Mouse (Mus musculus): ENCODE measurements around the gene Sh2b2.

The Sh2b2 gene

DNA sequence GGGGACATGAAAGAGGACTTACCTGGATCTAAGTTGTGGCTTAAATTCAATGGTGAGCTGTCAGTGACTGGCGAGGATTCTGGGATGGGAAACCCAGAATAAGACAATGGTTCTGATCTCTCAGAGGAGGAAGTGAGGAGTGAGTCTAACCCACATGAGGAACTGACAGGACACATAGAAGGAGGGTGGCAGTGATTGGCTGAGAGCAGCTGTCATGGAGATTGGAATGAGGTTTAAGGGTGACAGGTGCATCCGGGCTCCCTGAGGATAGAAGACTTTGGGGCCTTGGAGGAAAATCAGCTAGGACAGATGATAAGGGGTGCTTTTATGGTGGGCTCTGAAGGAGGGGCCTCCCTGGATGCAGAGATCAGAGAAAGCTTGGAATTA lies at the start of gene Sh2b2:
TSS of gene Sh2b2 (minus strand) at position 105 of the 387 bp plus-strand sequence.
- no peak for DNase-seq (ENCODE audit: extremely low spot score)

DNA sequence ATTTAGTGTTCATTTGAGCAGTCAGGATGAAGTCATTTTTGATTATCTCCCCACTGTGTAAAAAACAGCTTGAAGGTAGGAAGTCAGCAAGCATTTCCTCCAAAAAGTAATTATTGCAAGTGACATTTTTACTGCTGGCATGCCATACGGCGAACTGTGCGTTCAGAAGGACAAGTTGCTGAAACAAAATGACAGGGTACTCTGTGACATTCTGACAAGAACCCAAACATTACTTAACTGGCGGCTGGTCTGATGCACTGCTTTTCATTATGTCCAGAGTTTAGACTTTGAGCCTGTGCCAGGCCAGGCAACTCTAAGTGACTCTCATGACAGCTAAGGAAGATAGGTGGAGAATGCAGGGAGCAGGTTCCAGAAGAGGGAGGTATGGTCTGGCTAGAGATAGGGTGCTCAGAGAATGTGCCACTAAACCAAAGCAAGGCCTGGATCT lies 46.6 kb upstream of the Sh2b2 start:
- no peak for DNase-seq (ENCODE audit: extremely low spot score)

DNA sequence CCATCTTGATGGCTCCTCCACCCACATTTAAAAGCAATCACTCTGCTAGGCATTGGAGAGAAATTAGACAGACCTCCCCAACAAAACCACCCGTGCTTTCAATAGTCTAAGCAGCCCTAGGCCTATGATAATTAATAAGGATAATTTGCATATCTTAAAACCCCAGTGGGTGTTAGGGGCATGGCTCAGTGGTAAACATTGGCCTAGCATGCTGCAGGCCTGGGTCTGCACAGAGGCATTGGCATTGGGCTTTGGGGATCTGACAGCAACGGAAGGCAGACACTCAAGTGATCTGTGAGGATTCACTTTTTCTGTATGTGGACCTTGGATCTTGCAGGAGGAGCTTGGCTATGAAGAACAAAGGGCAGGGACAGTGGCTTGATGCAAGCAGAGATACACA lies 46.0 kb upstream of the Sh2b2 start:
- DNase-seq (ENCODE audit: extremely low spot score), result no peak

DNA sequence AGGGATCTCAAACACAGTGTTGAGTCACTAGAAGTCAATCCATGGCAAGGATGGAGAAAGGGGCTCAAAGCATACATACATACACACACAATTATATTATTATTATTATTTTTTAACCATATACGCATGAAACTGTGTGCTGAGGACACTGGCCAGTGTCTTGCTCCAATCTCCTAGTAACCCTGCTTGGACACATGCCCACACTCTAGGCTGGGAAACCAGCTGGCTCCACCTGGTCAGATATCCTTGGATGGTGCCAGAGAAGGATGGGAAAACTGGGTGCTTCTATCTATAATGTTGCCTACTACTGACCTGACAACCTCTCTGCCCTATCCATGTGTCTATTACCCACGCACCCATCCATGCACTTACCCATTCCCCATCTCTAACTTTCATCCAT lies 45.2 kb upstream of the Sh2b2 start:
- no peak for DNase-seq (ENCODE audit: extremely low spot score)

DNA sequence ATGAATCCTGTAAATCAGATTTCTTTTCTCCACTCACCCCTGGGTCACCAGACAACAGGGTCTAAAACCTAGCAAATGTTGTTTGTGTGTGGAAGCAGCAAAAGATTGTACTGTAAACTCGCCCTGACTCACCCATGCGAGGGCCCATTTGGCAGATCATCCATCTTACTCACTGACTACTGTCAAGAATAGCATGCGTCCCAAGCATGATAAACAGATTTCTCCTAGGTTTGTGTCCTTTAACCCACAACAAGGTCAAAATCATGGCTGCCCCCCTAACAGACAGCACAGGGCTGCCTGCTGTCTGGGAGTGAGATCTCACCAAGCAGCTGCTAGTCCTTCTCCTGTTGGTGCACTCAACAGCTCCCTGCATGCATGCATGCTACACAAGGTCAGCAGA lies 43.4 kb upstream of the Sh2b2 start:
- DNase-seq (ENCODE audit: extremely low spot score), result no peak

DNA sequence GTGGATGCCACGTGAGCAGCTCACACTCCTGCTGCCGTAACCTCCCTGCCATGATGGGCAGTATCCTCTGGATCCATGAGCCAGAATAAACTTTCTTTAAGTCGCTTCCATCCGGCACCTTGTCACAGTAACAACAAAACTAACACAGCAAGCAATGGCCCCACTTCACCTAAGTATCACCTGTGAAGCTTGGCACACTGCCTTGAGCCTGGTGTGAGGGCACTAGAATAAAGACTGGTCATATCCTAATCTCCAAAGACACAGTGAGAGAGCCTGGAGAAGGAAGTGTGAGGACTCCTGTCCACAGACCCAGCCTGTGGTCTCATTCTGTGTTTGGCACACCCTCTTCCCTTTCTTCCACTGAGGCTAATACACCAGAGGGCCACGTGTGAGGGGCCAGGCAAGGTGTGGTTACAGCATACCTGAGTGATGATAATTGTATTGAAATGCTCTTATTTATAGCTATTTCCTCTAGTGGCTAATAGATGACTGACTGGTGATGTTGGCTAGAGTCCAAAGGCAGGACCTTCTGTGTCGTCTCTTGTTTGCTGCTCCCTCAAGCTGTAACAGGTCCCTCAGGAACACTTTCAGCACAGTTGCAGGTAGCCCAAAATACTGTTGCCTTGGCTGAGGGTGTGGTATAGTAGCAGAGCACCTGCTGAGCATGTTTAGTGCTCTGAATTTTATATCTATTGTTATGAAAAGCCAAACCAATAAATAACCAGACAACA lies 42.2 kb upstream of the Sh2b2 start:
- DNase-seq (ENCODE audit: extremely low spot score), result no peak

DNA sequence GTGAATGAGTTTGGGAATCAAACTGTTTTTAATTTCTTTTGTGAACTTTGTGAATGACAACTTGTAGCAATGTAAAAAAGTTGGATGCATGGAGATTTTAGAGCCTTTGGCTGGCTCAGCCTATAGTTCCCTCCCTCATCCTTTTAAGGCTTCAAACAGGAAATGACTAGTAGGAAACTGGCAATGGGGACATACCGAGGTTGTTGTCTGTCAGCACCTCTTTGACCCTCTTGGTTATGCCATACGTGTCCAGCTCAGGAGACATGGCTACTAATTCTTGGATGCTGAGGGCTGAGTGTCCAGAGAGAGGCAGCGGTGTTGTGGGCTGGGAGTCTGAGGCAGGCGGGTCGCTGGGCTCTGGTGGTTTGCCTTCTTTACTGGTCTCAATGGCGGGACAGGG lies 40.2 kb upstream of the Sh2b2 start:
- no peak for DNase-seq (ENCODE audit: extremely low spot score)

DNA sequence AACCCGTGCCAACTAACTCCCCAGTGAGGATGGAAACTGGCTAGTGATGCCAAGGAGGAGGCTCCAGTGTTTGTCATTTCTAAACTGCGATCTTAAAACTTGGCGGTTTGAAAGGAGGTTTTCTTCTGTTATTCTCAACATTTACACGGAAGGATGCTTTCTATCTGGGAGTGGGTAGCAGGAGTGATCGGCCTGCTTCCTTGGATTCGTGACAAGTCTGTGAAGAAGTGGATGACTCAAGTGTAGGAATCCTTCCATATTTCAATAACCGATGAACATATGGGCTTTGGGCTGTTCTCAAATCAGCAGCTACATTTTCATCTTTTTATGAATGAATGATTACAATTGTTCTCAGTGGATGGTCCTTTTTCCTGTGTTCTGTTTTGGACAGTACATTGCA lies 38.8 kb upstream of the Sh2b2 start:
- DNase-seq (ENCODE audit: extremely low spot score), result no peak

DNA sequence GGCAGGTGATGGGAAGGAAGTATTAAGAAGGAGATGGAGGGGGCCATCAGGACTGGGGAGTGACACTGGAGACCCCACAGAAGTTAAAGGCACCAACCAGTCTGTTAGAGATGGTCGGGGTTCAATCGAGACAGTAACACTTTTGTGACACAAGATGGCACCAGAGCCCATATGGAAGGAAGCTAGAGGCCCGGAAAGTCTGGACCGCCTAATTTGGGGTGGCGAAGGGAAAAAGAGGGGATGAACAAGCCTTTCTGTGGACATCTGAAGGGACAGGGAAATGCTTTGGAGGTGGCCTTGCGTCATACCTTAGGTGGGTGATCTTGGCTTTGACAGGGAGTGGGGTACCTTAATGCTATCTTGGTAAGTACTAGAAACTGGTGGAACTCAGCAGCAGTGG lies 35.0 kb upstream of the Sh2b2 start:
- DNase-seq (ENCODE audit: extremely low spot score), result peak; percentile 17

DNA sequence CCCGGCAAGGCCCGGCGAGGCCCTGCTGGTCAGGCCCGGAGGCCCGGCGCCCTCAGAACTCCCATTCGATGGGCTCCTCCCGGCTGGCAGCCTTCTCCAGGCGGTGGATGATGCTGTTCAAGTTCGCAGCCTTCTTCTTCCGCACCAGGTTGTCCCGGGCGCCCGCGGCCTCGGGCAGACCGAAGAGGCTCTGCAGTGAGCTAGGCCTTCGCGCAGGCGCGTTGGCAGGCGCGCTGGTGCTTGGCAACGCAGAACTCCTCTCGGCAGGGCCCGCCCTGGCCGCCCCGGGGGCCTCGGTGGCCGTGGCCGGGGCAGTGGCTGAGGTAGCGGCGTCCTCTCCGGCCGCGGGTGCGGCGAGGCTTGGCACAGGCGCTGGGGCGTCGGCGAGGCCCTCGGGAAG lies 28.4 kb upstream of the Sh2b2 start:
- DNase-seq (ENCODE audit: extremely low spot score), result no peak

DNA sequence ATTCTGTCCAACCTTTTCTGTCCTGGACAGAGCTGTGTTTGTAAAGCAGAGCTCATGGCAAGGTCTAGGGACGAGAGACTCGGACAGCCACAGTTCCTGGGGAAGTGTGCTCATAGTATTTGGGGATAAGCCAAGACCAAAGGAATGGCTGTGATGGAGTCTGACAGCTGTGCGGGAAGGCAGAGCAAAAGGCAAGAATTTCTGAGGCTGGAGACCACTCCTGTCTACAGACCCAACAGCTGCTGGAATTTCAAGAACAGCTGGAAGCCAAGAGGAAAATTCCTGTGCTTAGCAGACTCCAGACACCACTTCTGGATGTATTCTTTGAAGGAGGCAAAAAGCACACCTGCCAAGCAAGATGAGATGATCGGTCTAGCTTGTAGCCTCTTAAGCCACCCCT lies 23.6 kb upstream of the Sh2b2 start:
- no peak for DNase-seq (ENCODE audit: extremely low spot score)

DNA sequence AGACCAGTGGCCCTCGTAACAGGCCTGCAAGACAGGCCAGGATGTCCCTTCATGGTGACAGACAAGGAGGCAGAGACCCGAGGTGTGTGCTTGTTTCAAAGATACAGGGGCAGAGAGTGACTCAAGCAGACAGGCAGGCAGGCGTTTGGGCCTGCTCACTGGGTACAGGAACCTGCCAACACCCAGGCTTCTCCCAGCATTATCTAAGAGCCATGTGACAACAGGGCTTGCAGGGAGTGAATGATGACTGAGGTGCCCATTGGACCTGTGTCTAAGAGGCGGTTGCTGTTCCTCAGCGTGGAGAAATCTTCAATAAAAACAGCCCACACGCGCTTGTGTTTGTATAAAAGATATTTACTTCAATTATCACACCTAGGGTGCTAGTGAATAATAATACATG lies 19.7 kb upstream of the Sh2b2 start:
- no peak for DNase-seq (ENCODE audit: extremely low spot score)

DNA sequence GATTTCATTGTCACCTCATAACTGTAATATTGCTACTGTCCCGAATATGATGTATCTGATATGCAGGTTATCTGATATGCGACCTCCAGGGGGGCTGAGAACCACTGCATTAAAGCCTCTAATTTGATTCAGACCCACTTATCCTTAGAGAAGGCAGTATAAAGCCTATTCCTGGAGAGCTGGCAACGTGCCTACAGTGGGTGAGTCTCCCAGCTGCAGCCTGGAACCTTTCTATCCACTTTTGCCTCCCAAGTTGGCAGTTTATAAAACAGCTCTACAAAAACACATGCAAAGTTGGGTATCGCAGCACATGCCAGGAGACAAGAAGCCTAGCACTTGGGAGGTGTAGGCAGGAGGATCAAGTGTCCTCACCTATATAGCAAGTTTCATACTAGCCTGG lies 17.0 kb upstream of the Sh2b2 start:
- no peak for DNase-seq (ENCODE audit: extremely low spot score)

DNA sequence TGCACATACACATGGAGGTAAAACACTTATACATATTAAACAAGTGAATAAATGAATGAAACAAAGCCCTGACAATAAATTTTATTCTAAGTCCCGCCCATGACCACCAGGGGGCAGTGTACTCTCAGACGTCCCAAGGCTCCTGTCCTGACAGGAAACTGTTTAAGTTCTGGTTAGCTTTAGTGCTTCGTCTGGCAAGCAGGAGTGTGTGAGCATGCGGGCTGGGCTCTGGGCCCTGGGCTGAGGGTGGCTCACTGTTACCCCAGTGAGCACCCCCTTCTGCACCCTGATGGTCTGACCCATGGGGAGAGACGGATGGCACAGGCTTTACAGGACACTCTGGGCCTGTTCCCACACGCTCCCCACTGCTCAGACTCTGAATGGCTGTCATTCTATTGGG lies 12.6 kb upstream of the Sh2b2 start:
- DNase-seq (ENCODE audit: extremely low spot score), result peak; percentile 69

DNA sequence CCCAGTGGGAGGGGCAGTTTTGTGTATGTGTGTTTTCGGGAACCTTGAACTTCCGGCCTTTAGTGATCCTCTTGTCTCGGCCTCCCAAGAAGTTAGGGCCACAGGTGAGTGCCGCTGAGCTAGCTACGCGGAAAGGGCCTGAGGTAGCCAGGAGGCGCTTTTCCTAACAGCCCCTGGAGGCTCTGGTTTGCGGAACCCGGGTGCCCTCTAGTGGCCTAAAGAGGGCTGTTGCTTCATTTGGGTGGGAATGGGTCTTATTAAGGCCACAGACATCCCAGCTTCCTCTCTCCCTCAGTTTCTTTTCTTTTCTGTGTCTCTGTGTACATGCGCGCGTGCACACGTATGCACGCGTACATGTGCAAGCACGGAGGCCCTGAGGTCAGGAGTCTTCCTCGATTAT lies 6.5 kb upstream of the Sh2b2 start:
- DNase-seq (ENCODE audit: extremely low spot score), result peak; percentile 85

DNA sequence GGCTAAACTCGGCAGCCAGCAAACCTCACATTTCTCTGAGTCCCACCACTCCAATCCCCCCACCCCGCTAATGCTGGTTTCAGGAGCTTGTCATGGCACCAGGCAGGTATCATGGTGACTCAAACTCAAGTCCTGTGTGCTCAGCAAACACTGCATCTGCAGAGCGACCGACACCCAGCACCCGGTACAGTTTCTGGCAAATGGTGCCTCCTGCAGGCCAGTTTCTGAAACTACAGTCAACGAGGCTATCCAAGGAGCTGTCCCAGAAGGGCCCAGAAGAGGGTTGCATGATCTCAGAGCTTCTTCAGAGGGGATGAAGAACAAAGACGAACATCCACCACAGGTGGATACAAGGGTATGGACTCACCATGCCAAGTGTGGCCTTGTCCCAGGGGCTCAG lies 4.6 kb upstream of the Sh2b2 start:
- no peak for DNase-seq (ENCODE audit: extremely low spot score)

DNA sequence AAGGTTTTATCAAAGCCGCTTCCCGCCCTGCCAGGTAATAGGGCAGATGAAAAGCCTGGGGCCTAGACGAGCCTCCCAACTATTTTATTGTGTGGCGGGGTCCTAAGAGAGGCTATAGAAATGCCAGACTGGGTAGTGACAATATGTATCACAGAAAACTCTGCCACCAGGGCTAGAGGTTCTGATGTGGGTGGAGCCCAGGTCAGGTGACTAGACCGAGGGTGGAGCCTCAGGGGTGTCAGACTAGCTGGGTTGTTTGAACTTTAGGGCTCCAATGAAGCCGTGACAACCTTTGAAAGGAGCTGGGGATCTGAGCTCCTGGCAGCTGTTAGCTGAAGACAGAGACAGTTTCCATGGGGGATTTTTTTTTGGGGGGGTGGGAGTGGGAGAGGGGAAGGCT lies 2.1 kb upstream of the Sh2b2 start:
- DNase-seq (ENCODE audit: extremely low spot score), result no peak

DNA sequence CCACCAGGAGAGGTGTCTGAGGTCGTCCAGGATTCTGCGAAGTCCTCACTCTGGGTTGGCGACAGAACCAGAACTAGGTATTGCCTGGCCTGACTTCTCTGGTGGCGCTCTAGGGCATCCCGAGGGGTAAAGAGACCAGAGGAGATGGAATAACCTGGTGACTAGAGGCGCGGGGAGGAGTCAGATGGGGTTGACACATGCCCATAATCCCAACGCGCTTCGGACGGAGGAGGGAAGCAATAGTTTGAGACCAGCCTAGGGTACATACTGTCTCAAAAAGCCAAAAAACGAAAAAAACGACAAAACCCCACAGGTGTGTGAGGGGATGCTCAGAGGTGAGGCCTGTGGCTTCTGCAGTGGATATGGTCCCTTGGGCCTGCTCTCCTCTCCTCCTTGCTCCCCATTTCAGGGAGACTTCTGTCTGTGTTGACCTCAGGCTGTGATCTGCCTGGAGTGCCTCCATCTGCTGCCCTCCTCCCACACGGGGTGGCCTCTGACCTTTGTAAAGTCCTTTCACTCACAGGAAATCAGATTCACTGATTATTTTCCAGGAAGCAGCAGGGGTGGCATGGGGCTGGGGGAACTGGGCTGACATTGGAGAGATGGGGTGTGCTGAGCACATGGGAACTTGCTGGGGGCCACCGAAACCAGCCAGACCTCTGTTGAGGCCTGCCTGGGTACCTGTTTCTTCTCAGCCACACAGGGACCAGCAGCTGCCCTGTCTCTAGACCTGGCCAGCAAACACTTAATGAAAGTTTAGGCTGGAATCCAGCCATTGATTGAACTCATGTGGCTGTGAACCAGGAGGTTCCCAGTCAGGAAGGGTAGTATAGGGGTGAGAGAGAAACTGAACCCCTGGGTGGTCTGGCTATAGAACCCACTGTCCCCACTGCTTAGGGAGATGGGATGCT lies 560 bp downstream of the Sh2b2 start:
- peak; percentile 40 for DNase-seq (ENCODE audit: extremely low spot score)

DNA sequence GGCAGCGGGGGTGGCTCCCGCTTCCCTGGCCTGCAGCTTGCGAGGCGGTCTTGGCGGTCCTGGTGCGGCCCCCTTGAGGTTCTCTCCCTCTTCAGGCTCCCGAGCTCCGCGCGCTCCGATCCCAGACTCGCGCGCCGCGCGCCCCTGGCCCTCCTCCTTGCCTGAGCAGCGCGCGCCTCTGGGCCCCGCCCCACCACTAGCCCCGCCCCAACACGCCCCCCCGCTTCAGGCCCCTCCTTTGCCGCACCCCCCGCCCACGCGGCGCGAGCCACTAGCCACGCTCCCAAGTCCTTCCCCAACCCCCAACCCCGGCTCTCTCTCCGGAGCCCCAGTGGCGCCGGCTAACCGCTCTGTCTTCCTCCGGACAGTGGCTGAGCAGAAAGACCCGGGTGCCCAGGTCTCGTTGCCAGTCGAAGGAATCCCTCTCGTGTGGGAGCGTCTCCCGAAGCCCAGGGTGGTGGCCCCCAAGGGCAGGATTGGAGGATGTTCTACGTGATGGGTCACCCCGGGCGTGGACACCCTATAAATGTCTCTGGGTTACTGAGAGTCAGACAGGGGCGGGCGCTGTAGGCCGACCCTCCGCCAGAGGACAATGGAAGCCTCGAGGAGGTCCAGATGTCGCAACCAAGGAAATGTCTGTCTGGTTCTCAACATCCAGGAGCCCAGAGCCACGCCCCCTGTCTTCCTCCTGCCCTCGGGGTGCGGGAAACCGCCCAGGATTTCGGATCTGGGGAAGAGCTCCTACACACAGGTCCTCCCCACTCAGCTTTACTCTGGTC lies 1.4 kb downstream of the Sh2b2 start:
- peak; percentile 91 for DNase-seq (ENCODE audit: extremely low spot score)

DNA sequence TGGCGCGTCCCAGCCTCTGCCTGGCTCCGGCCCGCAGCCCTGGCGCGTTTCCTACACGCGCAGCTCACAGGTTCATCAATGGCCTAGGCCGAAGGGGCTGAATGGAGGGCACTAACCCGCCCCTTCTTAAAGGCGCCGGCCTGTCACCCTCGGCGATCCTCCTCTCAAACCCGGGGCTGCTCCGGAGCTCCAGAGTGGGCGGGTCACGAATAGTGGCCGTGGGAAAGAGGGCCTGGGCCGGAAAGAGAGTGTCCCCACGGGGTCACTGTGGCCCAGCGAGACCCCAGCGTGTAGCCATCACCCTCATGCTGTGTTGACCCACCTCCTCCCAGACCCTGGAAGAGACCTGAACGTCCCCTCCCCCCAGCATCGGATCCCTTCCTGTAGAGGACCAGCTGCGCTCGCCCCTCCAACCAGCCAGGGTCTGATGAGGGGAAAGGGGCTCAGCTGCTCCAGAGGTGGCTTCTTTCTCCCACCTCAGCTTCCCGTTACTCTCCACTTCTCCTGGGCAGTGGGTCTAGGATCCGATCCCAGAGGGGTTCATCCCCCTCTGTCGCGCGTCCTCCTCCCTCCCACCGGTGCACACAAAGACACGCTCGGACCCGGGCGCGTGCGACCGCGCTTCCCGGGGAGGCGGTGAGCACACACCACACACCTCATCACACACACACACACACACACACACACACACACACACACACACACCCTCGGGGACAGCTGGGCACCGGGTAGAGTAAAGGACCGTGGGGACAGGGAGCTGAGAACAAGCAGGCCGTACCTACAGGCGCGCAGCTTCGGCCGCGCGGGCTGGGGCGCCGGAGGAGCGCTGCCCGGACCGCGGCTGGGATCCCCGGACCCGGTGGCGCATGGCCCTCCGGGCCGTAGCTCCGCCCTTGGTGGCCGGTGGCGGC lies 2.2 kb downstream of the Sh2b2 start:
- DNase-seq (ENCODE audit: extremely low spot score), result peak; percentile 77

DNA sequence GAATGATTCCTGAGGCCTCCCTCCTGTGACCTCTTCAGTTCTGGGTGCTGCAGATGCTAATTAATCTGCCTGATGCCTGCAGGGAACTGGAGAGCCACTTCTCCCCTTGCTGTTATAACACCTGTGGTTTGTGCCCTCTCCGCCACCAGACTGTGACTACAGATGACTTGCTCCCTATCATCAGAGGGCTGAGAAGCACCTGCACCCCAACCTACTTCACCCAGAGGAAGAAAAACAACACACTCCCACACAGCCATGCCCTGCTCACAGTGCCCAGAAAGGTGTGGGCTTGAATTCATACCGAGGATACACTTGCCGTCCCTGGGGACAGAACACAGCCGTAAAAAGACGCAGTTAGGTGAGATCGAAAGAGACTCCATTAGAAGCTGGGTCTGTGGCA lies 5.2 kb downstream of the Sh2b2 start:
- no peak for DNase-seq (ENCODE audit: extremely low spot score)
